Mouse (Mus musculus) ovary, postnatal 36 days (tissue): ENCODE measurements around the gene Glis3.

ENCODE experiments used
- DNase-seq: peaks from one replicate; pipeline ENCODE4 v3.0.0; 2022; ENCODE audit warnings: low spot score, mixed read lengths

The Glis3 gene

DNA sequence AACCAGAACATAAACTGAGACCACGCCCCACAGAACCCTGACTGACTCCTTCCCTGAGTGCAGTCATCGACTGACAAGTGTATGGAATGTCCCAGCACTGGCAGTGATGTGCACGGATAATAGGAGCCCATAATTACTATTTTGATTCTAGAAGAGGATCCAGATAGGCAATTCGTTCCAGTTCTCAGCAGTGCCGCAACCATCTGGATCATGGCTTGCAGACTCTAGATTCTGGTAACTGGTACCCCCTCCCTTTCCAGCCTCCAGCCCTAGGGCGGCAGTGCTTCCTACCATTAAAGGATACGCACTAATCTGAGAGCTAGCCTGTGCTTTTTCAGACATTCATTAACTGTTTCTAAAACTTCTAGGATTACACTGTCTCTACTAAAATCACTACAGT is 24.7 kb downstream of the Glis3 start:
- no peak for DNase-seq

- DNase-seq: no peak
Observed at GRCm38 (mm10) chr19:28650836-28651235, 29.0 kb downstream of the Glis3 start.

DNA sequence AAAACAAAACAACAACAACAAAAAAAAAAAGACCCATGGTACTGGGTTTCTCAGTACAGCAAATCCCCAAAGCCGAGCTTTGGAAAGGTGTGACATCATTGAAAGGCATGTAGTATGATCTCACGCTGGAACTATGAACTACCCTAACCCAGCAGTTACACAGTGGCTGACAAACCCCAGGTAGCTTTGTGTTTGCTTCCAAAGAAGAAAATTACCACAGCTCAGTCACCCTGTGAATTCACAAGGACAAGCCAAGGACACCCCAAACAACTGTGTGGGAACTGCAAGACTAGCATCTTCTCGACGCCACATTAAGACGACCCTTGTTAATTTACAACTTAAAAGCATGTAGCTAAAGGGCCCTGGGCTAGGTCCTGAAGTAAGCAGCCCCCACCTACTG is 30.4 kb downstream of the Glis3 start:
- DNase-seq: no peak

- DNase-seq: no peak
Observed at GRCm38 (mm10) chr19:28648881-28649280, 31.0 kb downstream of the Glis3 start.

GRCm38 (mm10) chr19:28647424-28647823 is 32.5 kb downstream of the Glis3 start:
- no peak for DNase-seq

DNA sequence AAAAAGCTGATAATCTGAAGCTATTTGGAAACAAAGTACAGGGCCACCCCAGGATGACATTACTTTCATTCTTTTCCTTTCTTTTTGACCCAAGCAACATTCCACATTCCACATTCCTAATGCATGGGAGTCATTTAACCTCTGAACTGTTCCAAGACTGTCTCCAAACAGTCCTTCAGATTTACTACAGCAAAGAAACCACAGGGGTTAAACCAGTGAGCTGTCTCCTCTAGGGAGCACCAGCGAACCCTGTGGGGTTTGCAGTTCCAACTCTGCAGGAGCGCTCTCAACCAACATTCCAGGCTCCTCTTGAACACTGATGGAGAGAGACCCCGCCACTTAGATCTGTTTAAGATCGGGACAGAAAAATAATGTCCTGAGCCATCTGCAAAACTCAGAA is 33.6 kb downstream of the Glis3 start:
- no peak for DNase-seq

- DNase-seq: no peak
Observed at GRCm38 (mm10) chr19:28640861-28641381, 39.0 kb downstream of the Glis3 start.

DNA sequence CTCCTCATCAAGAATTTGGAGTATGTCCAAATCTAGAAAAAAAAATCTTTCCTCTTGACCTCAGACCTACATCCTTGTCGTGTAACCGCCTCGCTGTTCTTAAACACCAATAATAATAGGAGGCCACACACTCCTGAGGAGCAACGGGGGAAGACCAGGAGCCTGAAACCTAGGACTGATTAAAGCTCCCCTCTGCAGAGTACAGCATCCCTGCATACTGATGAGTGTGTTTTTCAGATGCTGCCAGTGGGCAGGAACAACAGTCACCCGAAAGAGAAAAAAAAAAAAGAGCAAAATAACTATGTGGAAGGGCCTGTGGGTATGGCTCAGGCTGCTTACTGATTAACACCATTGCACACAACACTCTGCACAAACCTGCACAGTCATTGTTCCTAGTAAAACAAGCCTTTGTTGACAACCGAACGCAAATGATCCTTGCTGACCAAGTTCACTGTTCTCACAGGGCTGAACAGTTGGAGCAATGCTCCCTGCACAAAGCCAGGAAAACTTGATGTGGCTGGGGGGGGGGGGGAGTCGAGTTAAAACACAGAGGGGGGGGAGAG is 43.8 kb downstream of the Glis3 start:
- no peak for DNase-seq

GRCm38 (mm10) chr19:28634986-28635385 is 44.9 kb downstream of the Glis3 start:
- DNase-seq: no peak

DNA sequence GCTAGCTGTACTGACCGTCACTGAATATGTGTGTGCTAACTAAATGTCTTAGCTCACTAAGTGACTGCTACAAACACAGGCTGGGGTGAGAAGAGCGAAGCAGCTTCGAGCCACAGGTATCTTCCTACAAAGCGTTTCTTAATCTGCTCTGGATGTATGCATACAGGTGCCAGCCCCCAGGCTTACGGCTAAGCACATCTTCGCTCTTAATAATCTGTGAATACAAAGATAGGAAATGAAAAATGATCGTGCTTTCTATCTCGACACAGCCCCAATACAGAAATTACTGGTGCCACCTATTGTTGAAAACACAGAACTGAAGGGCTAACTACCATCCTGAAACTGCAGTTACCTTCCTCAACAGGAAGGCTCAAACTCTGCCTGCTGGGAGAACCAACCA is 51.5 kb downstream of the Glis3 start:
- DNase-seq: no peak

- no peak for DNase-seq
Observed at GRCm38 (mm10) chr19:28626189-28626588, 53.7 kb downstream of the Glis3 start.

- DNase-seq: no peak
Observed at GRCm38 (mm10) chr19:28624571-28624970, 55.3 kb downstream of the Glis3 start.

- no peak for DNase-seq
Observed at GRCm38 (mm10) chr19:28623726-28624125, 56.2 kb downstream of the Glis3 start.

- DNase-seq: no peak
Observed at GRCm38 (mm10) chr19:28621608-28622505, 58.0 kb downstream of the Glis3 start.

DNA sequence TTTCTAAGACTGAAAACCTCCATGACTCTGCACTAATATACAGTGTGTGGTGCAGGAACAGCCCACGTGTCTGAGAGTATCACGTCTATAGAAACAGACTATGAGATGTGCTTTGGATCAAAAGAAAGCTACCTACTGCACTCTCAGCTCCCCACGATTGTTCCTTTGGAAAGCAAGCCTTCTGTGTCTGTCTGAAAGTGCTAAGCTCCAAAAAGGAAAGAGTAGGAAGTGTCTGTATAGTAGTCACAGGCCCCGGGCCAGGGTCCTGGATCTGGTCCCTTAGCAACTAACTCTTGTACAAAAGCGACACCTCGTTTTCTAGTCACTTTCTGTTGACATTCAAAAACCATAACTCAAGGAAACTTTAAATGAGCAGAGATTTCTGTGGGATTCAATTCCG is 62.1 kb downstream of the Glis3 start:
- no peak for DNase-seq

DNA sequence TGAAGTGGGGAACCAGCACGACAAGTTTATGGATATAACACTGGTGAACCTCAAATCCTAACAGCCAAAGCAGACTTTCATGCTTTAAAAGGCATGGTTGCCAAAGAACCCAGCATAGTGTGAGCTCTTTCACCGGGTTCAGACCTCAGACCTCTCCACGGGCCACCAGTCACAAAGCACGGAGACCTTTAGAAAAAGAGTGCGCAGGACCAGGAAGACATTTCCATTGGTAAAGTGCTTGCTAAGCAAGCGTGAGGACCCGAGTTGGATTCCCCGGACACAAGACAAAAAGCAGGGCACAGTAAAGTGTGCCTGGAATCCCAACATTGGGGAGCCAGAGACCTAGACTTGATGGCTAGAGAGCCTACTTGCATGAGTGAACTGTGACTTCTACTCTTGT is 62.7 kb downstream of the Glis3 start:
- DNase-seq: no peak

- no peak for DNase-seq
Observed at GRCm38 (mm10) chr19:28616487-28616886, 63.4 kb downstream of the Glis3 start.

DNA sequence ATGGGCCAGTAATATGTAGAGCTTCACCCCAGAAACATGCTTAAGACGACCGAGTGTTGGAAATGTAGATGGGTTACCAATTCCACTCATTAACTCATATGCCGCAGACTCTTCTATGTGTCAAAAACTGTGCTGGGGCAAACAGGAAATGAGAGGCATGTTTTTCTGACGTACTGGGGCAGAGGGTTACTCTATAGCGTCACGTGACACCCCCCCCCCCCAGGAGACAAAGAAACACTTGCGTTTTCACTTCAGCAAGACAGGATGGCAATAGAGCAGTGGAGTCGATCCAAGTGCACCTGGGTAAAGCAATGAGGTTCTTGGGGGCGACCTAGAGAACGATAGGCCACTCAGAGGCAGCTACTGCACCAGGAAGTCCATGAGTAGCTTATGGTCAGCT is 67.6 kb downstream of the Glis3 start:
- no peak for DNase-seq

GRCm38 (mm10) chr19:28608747-28609146 is 71.1 kb downstream of the Glis3 start:
- no peak for DNase-seq

DNA sequence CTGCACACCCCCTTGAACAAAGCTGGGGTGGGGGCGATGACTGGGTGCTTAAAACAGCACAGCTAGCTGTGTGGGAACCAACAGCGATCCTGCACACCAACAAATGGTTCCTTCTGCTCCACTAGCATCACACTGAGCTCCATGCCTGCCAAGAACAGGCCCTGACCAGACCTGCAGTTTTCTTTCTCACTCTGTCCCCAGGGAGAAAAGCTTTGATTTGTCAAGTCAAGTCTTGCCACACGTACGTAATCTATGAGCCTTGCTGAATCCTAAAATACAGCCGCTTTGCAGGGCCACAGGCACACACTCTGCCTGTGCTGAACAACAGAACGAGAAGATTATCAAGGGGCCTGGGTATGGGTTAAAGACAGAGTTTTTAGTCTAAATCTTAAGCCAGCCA is 71.6 kb downstream of the Glis3 start:
- no peak for DNase-seq

DNA sequence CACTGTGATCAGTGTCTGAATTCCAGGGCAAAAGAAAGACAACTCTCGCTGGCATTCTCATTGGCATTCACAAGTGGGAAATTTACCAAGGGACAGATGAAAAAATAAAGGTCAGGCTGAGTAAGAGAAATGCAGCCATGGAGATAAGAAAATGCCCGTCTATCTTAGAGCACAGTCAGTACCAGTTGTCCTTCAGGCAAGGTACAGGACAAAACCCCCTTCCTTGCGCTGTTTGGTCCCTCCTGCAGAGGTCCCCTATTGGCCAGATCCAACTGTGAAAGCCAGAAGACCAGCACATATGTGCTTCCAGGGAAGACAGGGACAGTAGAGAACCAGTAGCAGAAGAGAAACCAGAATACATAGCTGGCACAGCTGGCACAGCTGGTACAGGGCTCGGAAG is 79.0 kb downstream of the Glis3 start:
- DNase-seq: no peak

DNA sequence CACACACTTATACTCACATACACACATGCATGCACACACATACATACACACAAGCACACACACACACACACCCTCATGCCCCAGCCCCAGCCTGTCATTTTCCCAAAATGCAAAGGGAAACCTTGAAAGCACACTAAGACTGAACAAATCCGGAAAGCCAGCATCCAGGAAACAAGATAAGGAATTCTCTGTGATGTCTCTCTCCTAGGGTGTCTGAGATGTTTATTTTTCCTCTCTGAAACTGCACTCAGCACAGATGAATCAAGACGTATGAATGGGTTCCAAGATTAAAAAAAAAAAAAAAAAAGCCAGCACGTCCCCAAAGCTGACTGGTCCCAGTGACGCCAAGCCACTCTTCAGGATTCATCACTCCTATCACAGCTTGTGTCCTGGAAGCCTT is 85.7 kb downstream of the Glis3 start:
- DNase-seq: no peak

DNA sequence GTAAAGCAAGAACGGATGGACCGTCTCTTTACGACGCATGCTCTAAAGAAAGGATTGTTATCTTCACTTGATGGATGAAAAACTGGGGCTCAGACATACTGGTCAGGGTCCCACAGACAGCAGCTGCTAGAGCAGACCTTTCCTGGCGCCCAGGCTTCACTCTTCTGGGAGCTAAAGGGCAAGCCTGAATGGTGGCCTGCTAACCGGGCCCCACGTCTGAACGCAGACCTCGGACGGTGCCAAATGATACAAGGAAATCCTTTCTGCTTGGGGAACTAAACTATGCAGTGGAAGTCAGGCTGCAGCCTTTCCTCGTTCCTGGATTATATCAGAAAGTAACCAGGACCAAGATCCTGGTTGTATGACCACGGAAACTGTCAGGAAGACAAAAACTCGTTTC is 86.9 kb downstream of the Glis3 start:
- DNase-seq: no peak
